Mouse (Mus musculus): ENCODE data around the gene Slc38a3.

DNA sequence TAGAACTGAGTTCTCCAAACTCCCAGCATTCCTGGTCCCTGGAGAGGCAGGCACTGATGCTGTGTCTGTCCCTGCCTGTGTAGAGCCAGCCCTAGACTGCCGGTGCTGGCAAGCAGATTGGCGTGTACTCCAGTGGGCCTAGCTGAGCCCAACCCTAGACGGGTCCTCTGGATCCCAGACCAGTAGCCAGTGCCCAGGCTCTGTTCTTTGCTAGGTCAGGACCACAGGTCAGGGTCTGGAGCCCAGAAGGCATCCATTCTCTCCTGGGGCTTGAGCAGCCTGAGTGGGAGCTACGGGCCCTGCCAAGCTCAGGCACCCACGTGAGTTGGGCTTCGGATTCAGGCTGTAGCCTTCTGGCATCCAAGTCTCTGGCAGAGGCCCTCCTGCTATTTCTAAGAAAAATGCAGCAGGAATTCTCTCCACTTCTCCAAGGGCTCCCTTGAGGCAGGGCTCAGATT is 30.8 kb upstream of the Slc38a3 start:
- TF ChIP-seq GATA1 (IDR thresholded peaks at IDR 0.05; ENCODE audit: borderline replicate concordance, low read length) (no peak), FLI1 (IDR thresholded peaks at IDR 0.05; ENCODE audit: low read length) (no peak)

All from megakaryocyte, embryonic 14.5 days (primary cell).